Mouse (Mus musculus): ENCODE measurements around the gene Tas1r1. TPM values are rescaled to one million over a fixed set of nuclear protein-coding genes. Genes with fewer than 3 reads are reported as not detected.
"Not testable (repeated sequence)": the region's sequence is repeated elsewhere in the genome, so short reads cannot be mapped to it uniquely, and the experiment has no call there.

Gene Tas1r1
- total and polyA plus RNA-seq, 3 experiments: 0.12 to 0.21 TPM; not detected in 1

- TF ChIP-seq NELFE (IDR thresholded peaks at IDR 0.05; ENCODE audit: low read depth, low read length): peak; percentile 93
- peak; percentile 83 for TF ChIP-seq SIN3A (IDR thresholded peaks at IDR 0.05; ENCODE audit: low read length)
- no peak for TF ChIP-seq E2F4 (IDR thresholded peaks at IDR 0.05; ENCODE audit: borderline replicate concordance, low read depth, low read length)
- no peak for TF ChIP-seq UBTF (IDR thresholded peaks at IDR 0.05; ENCODE audit: borderline replicate concordance, insufficient read depth, low read depth, low read length)
Observed at GRCm38 (mm10) chr4:152038985-152039830, 840 bp upstream of the Tas1r1 start, which contains the start of gene Nol9 (continued).

- H3K79me2 ChIP-seq (ENCODE audit: control insufficient read depth, insufficient read depth, low read length, poor library complexity): peaks cover 23% of the 10 kb centered on the region
Observed at GRCm38 (mm10) chr4:152036464-152036863, 1.9 kb downstream of the Tas1r1 start.

GRCm38 (mm10) chr4:152032922-152033321 lies 5.4 kb downstream of the Tas1r1 start:
- no peaks in the 10 kb centered on the region for H3K27me3 ChIP-seq (ENCODE audit: control insufficient read depth in 1 of 2, insufficient read depth in 2 of 2, low read length in 2 of 2)
- DNase-seq (ENCODE audit: low read depth, low spot score): no peak
- H3K36me3 ChIP-seq (ENCODE audit: control insufficient read depth in 1 of 2, insufficient read depth in 2 of 2, low read length in 2 of 2): no peaks in the 10 kb centered on the region
- no peak overlapping the region for H3K9ac ChIP-seq (ENCODE audit: control insufficient read depth, low read depth, low read length, poor library complexity, severe bottlenecking)
- H3K9me3 ChIP-seq (replicated peaks; ENCODE audit: insufficient read depth, low read length): no peaks in the 10 kb centered on the region
- H3K27ac ChIP-seq (ENCODE audit: control insufficient read depth, low read depth, low read length): no peak overlapping the region
- H3K4me1 ChIP-seq (ENCODE audit: control insufficient read depth in 1 of 2, insufficient read depth in 2 of 2, low read length in 2 of 2): no peaks in the 10 kb centered on the region
- H3K4me3 ChIP-seq (ENCODE audit: control insufficient read depth in 1 of 2, insufficient read depth in 1 of 2, low read depth in 2 of 2, low read length in 2 of 2): no peak overlapping the region
- TF ChIP-seq CTCF (IDR thresholded peaks at IDR 0.05 in 2 of 3, conservative IDR thresholded peaks at IDR 0.05 in 1 of 3; ENCODE audit: control insufficient read depth in 1 of 3, insufficient read depth in 1 of 3, low read depth in 2 of 3, low read length in 3 of 3, poor library complexity in 1 of 3, severe bottlenecking in 1 of 3): no peak
- TF ChIP-seq E2F4 (IDR thresholded peaks at IDR 0.05; ENCODE audit: borderline replicate concordance, low read depth, low read length): no peak
- TF ChIP-seq CHD2 (IDR thresholded peaks at IDR 0.05; ENCODE audit: low read length): no peak
- no peak for TF ChIP-seq TCF12 (IDR thresholded peaks at IDR 0.05; ENCODE audit: low read depth, low read length)
- no peak for TF ChIP-seq MAFK (IDR thresholded peaks at IDR 0.05; ENCODE audit: borderline replicate concordance, low read depth, low read length)
- no peak for TF ChIP-seq UBTF (IDR thresholded peaks at IDR 0.05; ENCODE audit: borderline replicate concordance, insufficient read depth, low read depth, low read length)
- no peak for TF ChIP-seq MXI1 (IDR thresholded peaks at IDR 0.05; ENCODE audit: low read depth, low read length)
- no peak for TF ChIP-seq ETS1 (IDR thresholded peaks at IDR 0.05; ENCODE audit: low read depth, low read length)
- TF ChIP-seq MYC (IDR thresholded peaks at IDR 0.05; ENCODE audit: low read depth, low read length): no peak
- H3K79me2 ChIP-seq (ENCODE audit: control insufficient read depth, insufficient read depth, low read length, poor library complexity): no peaks in the 10 kb centered on the region

More at GRCm38 (mm10) chr4:152036464-152036863, 1.9 kb downstream of the Tas1r1 start:
- H3K27me3 ChIP-seq (ENCODE audit: control insufficient read depth in 1 of 2, insufficient read depth in 2 of 2, low read length in 2 of 2); H3K9ac ChIP-seq (ENCODE audit: control insufficient read depth, low read depth, low read length, poor library complexity, severe bottlenecking); H3K27ac ChIP-seq (ENCODE audit: control insufficient read depth, low read depth, low read length); H3K4me1 ChIP-seq (ENCODE audit: control insufficient read depth in 1 of 2, insufficient read depth in 2 of 2, low read length in 2 of 2); H3K36me3 ChIP-seq (ENCODE audit: control insufficient read depth in 1 of 2, insufficient read depth in 2 of 2, low read length in 2 of 2); H3K9me3 ChIP-seq (replicated peaks; ENCODE audit: insufficient read depth, low read length); H3K4me3 ChIP-seq (ENCODE audit: control insufficient read depth in 1 of 2, insufficient read depth in 1 of 2, low read depth in 2 of 2, low read length in 2 of 2): not testable (repeated sequence)
- DNase-seq (ENCODE audit: low read depth, low spot score): peak; percentile 55
- 0 out of 2 replicates have a peak, but pooled peaks have one; percentile 25 for TF ChIP-seq USF1 (IDR thresholded peaks at IDR 0.05; ENCODE audit: low read depth, low read length)
- 0 out of 2 replicates have a peak, but pooled peaks have one; percentile 16 for TF ChIP-seq MYC (IDR thresholded peaks at IDR 0.05; ENCODE audit: low read depth, low read length)
- peak; percentile 29 for TF ChIP-seq RAD21 (IDR thresholded peaks at IDR 0.05; ENCODE audit: low read depth, low read length)
- peak; percentile 57 for TF ChIP-seq SMC3 (IDR thresholded peaks at IDR 0.05; ENCODE audit: low read depth, low read length)
- TF ChIP-seq CTCF (IDR thresholded peaks at IDR 0.05 in 2 of 3, conservative IDR thresholded peaks at IDR 0.05 in 1 of 3; ENCODE audit: control insufficient read depth in 1 of 3, insufficient read depth in 1 of 3, low read depth in 2 of 3, low read length in 3 of 3, poor library complexity in 1 of 3, severe bottlenecking in 1 of 3): peak in 2 of 3 experiments; percentile 35 to 64; a peak in 3 of 6 replicates
